Mouse (Mus musculus): Measurements from ENCODE around the gene G430095P16Rik. TPM values are rescaled to one million over a fixed set of nuclear protein-coding genes. Genes with fewer than 3 reads are reported as not detected.

The G430095P16Rik gene
- total and polyA plus RNA-seq, 2 experiments from 2014 or later = 1.0 to 3.0 TPM

DNA sequence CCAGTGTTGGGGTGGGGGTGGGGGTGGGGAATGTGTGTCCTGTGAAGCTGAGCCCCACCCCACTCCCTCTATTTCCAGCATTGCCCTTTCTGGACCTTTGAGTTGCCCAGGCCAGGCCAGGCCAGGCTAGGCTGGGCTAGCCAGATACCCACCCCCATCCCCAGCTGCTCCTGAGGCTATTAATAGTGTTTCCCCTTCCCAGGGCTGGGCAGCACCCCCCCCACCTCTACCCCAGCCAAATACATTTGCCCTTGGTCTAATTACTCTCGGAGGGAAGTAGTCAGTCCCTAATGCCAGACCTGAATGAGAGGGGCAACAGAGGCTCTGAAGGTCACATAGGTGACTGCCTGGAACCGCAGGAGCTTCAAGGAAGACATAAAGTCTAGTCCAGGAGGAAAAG, 12.8 kb downstream of the G430095P16Rik start:
- 19% methylated on average over 2 of the region's 2 CpGs for WGBS
- TF ChIP-seq CTCF (IDR thresholded peaks at IDR 0.05; ENCODE audit: low read depth) = no peak
- TF ChIP-seq EP300 (IDR thresholded peaks at IDR 0.05; ENCODE audit: low read depth) = no peak
- Histone ChIP-seq H3K9ac (replicated peaks; ENCODE audit: low read depth, low read length) (0 out of 2 replicates have a peak overlapping the region, but pooled peaks have one; percentile 11), H3K4me1 (ENCODE audit: control insufficient read depth, insufficient read depth) (peaks cover 71% of the 10 kb centered on the region), H3K9me3 (replicated peaks; ENCODE audit: control insufficient read depth, low read length) (no peaks in the 10 kb centered on the region), H3K4me3 (ENCODE audit: low read depth, low read length) (no peak overlapping the region), H3K27me3 (ENCODE audit: control insufficient read depth, insufficient read depth, low read length) (no peaks in the 10 kb centered on the region), H3K27ac (ENCODE audit: low read depth) (peak overlapping the region; percentile 69), H3K36me3 (replicated peaks; ENCODE audit: control insufficient read depth, insufficient read depth, low read length) (no peaks in the 10 kb centered on the region), H3K4me2 (ENCODE audit: low read depth, low read length) (no peak overlapping the region)
- ATAC-seq (ENCODE audit: insufficient read depth, low read depth) = peak; percentile 74
- peak; percentile 66 for DNase-seq (ENCODE audit: low spot score)

DNA sequence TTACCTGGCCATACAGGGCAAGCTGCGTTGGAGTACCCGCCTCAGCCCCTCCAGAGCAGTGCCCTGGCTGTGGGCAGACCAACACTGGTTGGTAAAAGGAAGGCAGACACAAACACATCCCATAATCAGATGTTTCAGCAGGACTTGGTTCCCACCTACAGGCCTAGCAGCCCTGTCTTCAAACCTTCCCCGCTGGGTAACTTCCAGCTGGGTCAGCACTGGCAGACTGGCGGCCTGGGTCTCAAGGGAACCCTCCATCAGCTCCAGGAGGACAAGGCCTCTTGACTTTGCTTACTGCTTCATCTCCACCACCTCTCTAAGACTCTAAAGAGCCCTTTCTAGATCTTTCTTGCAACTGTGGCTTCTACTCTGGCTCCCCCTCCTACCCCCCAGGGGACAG, 13.7 kb downstream of the G430095P16Rik start:
- Histone ChIP-seq H3K36me3 (replicated peaks; ENCODE audit: control insufficient read depth, insufficient read depth, low read length) (no peaks in the 10 kb centered on the region), H3K9ac (replicated peaks; ENCODE audit: low read depth, low read length) (no peak overlapping the region), H3K4me1 (ENCODE audit: control insufficient read depth, insufficient read depth) (peaks cover 69% of the 10 kb centered on the region), H3K9me3 (replicated peaks; ENCODE audit: control insufficient read depth, low read length) (no peaks in the 10 kb centered on the region), H3K27me3 (ENCODE audit: control insufficient read depth, insufficient read depth, low read length) (no peaks in the 10 kb centered on the region), H3K4me2 (ENCODE audit: low read depth, low read length) (no peak overlapping the region), H3K4me3 (ENCODE audit: low read depth, low read length) (no peak overlapping the region), H3K27ac (ENCODE audit: low read depth) (peak overlapping the region; percentile 69; the same call in 1 of the 2 replicates)
- ATAC-seq (ENCODE audit: insufficient read depth, low read depth) = no peak
- no peak for TF ChIP-seq CTCF (IDR thresholded peaks at IDR 0.05; ENCODE audit: low read depth)
- TF ChIP-seq EP300 (IDR thresholded peaks at IDR 0.05; ENCODE audit: low read depth) = no peak
- DNase-seq (ENCODE audit: low spot score) = no peak
- 96% methylated on average over 4 of the region's 4 CpGs for WGBS

- 5% methylated on average over 16 of the region's 16 CpGs for WGBS
- Histone ChIP-seq H3K4me1 (ENCODE audit: control insufficient read depth, insufficient read depth) (peaks cover 66% of the 10 kb centered on the region), H3K4me2 (ENCODE audit: low read depth, low read length) (peak overlapping the region; percentile 45), H3K9ac (replicated peaks; ENCODE audit: low read depth, low read length) (no peak overlapping the region), H3K9me3 (replicated peaks; ENCODE audit: control insufficient read depth, low read length) (no peaks in the 10 kb centered on the region), H3K4me3 (ENCODE audit: low read depth, low read length) (0 out of 2 replicates have a peak overlapping the region, but pooled peaks have one; percentile 2), H3K36me3 (replicated peaks; ENCODE audit: control insufficient read depth, insufficient read depth, low read length) (no peaks in the 10 kb centered on the region), H3K27ac (ENCODE audit: low read depth) (no peak overlapping the region), H3K27me3 (ENCODE audit: control insufficient read depth, insufficient read depth, low read length) (no peaks in the 10 kb centered on the region)
- TF ChIP-seq EP300 (IDR thresholded peaks at IDR 0.05; ENCODE audit: low read depth) = no peak
- peak; percentile 98 for TF ChIP-seq CTCF (IDR thresholded peaks at IDR 0.05; ENCODE audit: low read depth)
- ATAC-seq (ENCODE audit: insufficient read depth, low read depth) (peak; percentile 57; the same call in 1 of the 2 replicates), DNase-seq (ENCODE audit: low spot score) (peak; percentile 84)
These were observed 14.8 kb downstream of the G430095P16Rik start for GRCm38 (mm10) chr8:84737608-84738007.

GRCm38 (mm10) chr8:84738266-84738665, 15.5 kb downstream of the G430095P16Rik start:
- H3K27me3 ChIP-seq (ENCODE audit: control insufficient read depth, insufficient read depth, low read length) = no peaks in the 10 kb centered on the region
- TF ChIP-seq EP300 (IDR thresholded peaks at IDR 0.05; ENCODE audit: low read depth) = no peak
- TF ChIP-seq CTCF (IDR thresholded peaks at IDR 0.05; ENCODE audit: low read depth) = no peak
- peaks cover 67% of the 10 kb centered on the region for H3K4me1 ChIP-seq (ENCODE audit: control insufficient read depth, insufficient read depth)
- no peak overlapping the region for H3K27ac ChIP-seq (ENCODE audit: low read depth)
- H3K4me2 ChIP-seq (ENCODE audit: low read depth, low read length) = no peak overlapping the region
- H3K9me3 ChIP-seq (replicated peaks; ENCODE audit: control insufficient read depth, low read length) = no peaks in the 10 kb centered on the region
- H3K36me3 ChIP-seq (replicated peaks; ENCODE audit: control insufficient read depth, insufficient read depth, low read length) = no peaks in the 10 kb centered on the region
- ATAC-seq (ENCODE audit: insufficient read depth, low read depth) (no peak), DNase-seq (ENCODE audit: low spot score) (no peak)
- no peak overlapping the region for H3K9ac ChIP-seq (replicated peaks; ENCODE audit: low read depth, low read length)
- no peak overlapping the region for H3K4me3 ChIP-seq (ENCODE audit: low read depth, low read length)
- WGBS = 50% methylated on average over 10 of the region's 10 CpGs

- Histone ChIP-seq H3K27me3 (ENCODE audit: control insufficient read depth, insufficient read depth, low read length) (no peaks in the 10 kb centered on the region), H3K4me3 (ENCODE audit: low read depth, low read length) (no peak overlapping the region), H3K27ac (ENCODE audit: low read depth) (no peak overlapping the region), H3K9me3 (replicated peaks; ENCODE audit: control insufficient read depth, low read length) (no peaks in the 10 kb centered on the region), H3K9ac (replicated peaks; ENCODE audit: low read depth, low read length) (no peak overlapping the region), H3K36me3 (replicated peaks; ENCODE audit: control insufficient read depth, insufficient read depth, low read length) (no peaks in the 10 kb centered on the region), H3K4me2 (ENCODE audit: low read depth, low read length) (no peak overlapping the region), H3K4me1 (ENCODE audit: control insufficient read depth, insufficient read depth) (peaks cover 68% of the 10 kb centered on the region)
- 80% methylated on average over 10 of the region's 10 CpGs for WGBS
- ATAC-seq (ENCODE audit: insufficient read depth, low read depth) = no peak
- DNase-seq (ENCODE audit: low spot score) = no peak
- no peak for TF ChIP-seq CTCF (IDR thresholded peaks at IDR 0.05; ENCODE audit: low read depth)
- no peak for TF ChIP-seq EP300 (IDR thresholded peaks at IDR 0.05; ENCODE audit: low read depth)
These were observed 16.1 kb downstream of the G430095P16Rik start for GRCm38 (mm10) chr8:84738715-84739400.

DNA sequence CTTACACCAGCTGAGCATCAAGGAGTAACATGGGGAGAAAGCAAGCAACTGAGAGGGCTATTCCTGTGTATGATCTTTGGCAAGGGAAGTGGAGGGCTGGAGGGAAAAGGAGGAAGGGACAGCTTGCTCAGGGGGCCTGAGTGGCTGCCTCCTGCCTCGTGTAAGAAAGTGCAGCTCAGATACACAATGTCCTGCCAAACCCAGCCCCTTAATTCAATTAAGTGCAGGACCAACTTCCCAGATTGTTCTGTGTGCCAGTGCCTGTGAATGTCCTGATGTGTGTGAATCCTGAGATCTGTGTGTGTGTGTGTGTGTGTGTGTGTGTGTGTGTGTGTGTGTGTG, 16.6 kb downstream of the G430095P16Rik start:
- Histone ChIP-seq H3K36me3 (replicated peaks; ENCODE audit: control insufficient read depth, insufficient read depth, low read length) (no peaks in the 10 kb centered on the region), H3K27me3 (ENCODE audit: control insufficient read depth, insufficient read depth, low read length) (no peaks in the 10 kb centered on the region), H3K4me1 (ENCODE audit: control insufficient read depth, insufficient read depth) (peaks cover 72% of the 10 kb centered on the region), H3K4me3 (ENCODE audit: low read depth, low read length) (no peak overlapping the region), H3K9ac (replicated peaks; ENCODE audit: low read depth, low read length) (no peak overlapping the region), H3K27ac (ENCODE audit: low read depth) (no peak overlapping the region), H3K4me2 (ENCODE audit: low read depth, low read length) (no peak overlapping the region), H3K9me3 (replicated peaks; ENCODE audit: control insufficient read depth, low read length) (no peaks in the 10 kb centered on the region)
- TF ChIP-seq CTCF (IDR thresholded peaks at IDR 0.05; ENCODE audit: low read depth) (no peak), EP300 (IDR thresholded peaks at IDR 0.05; ENCODE audit: low read depth) (no peak)
- DNase-seq (ENCODE audit: low spot score) = no peak
- no peak for ATAC-seq (ENCODE audit: insufficient read depth, low read depth)
- WGBS = 18% methylated on average over 1 of the region's 1 CpGs
